Mouse (Mus musculus): Measurements from ENCODE around the gene Map1lc3b. TPM values are rescaled to one million over a fixed set of nuclear protein-coding genes. Genes with fewer than 3 reads are reported as not detected.

Gene Map1lc3b
- polyA plus RNA-seq, 1 experiment, result 101 TPM

GRCm38 (mm10) chr8:121573275-121573674, 16.9 kb upstream of the Map1lc3b start:
- Histone ChIP-seq H3ac (ENCODE audit: control insufficient read depth, insufficient read length, low read depth) (no peak overlapping the region), H3K4me3 (ENCODE audit: insufficient read depth, poor library complexity, severe bottlenecking) (no peak overlapping the region), H3K79me3 (ENCODE audit: low read depth) (peaks cover 25% of the 10 kb centered on the region), H3K36me3 (ENCODE audit: control insufficient read depth, insufficient read depth) (no peaks in the 10 kb centered on the region), H3K27me3 (ENCODE audit: control insufficient read depth, insufficient read depth, insufficient read length) (no peaks in the 10 kb centered on the region), H3K79me2 (ENCODE audit: control insufficient read depth, insufficient read depth) (peaks cover 58% of the 10 kb centered on the region)
- TF ChIP-seq MAX (IDR thresholded peaks at IDR 0.05) (peak; percentile 94), USF1 (IDR thresholded peaks at IDR 0.05; ENCODE audit: low read depth) (no peak), FOSL1 (IDR thresholded peaks at IDR 0.05; ENCODE audit: insufficient read depth, low read length, poor library complexity, severe bottlenecking) (no peak)

- H3K79me3 ChIP-seq (ENCODE audit: low read depth), result peaks cover 25% of the 10 kb centered on the region
- H3K27me3 ChIP-seq (ENCODE audit: control insufficient read depth, insufficient read depth, insufficient read length), result no peaks in the 10 kb centered on the region
- H3ac ChIP-seq (ENCODE audit: control insufficient read depth, insufficient read length, low read depth), result no peak overlapping the region
- peaks cover 57% of the 10 kb centered on the region for H3K79me2 ChIP-seq (ENCODE audit: control insufficient read depth, insufficient read depth)
- no peaks in the 10 kb centered on the region for H3K36me3 ChIP-seq (ENCODE audit: control insufficient read depth, insufficient read depth)
- TF ChIP-seq USF1 (IDR thresholded peaks at IDR 0.05; ENCODE audit: low read depth) (no peak), MAX (IDR thresholded peaks at IDR 0.05) (peak; percentile 9)
- no peak overlapping the region for H3K4me3 ChIP-seq (ENCODE audit: insufficient read depth, poor library complexity, severe bottlenecking)
Observed at GRCm38 (mm10) chr8:121575661-121576060, 14.5 kb upstream of the Map1lc3b start.

- Histone ChIP-seq H3K79me3 (ENCODE audit: low read depth) (peaks cover 18% of the 10 kb centered on the region), H3ac (ENCODE audit: control insufficient read depth, insufficient read length, low read depth) (peak overlapping the region; percentile 97), H3K36me3 (ENCODE audit: control insufficient read depth, insufficient read depth) (no peaks in the 10 kb centered on the region), H3K4me3 (ENCODE audit: insufficient read depth, poor library complexity, severe bottlenecking) (peak overlapping the region; percentile 65), H3K27me3 (ENCODE audit: control insufficient read depth, insufficient read depth, insufficient read length) (no peaks in the 10 kb centered on the region), H3K79me2 (ENCODE audit: control insufficient read depth, insufficient read depth) (peaks cover 46% of the 10 kb centered on the region)
- TF ChIP-seq MAX (IDR thresholded peaks at IDR 0.05), result no peak
- TF ChIP-seq USF1 (IDR thresholded peaks at IDR 0.05; ENCODE audit: low read depth), result no peak
- no peak for TF ChIP-seq MYOD1 (IDR thresholded peaks at IDR 0.05; ENCODE audit: control insufficient read depth, insufficient read length, low read depth)
- no peak for TF ChIP-seq FOSL1 (IDR thresholded peaks at IDR 0.05; ENCODE audit: insufficient read depth, low read length, poor library complexity, severe bottlenecking)
- no peak for TF ChIP-seq MYOG (IDR thresholded peaks at IDR 0.05; ENCODE audit: control insufficient read depth, extremely low read depth, insufficient read length)
- no peak for TF ChIP-seq CEBPB (IDR thresholded peaks at IDR 0.05; ENCODE audit: low read depth)
Observed at GRCm38 (mm10) chr8:121577751-121578675, 12.1 kb upstream of the Map1lc3b start.

GRCm38 (mm10) chr8:121578676-121579451, 11.3 kb upstream of the Map1lc3b start, which contains the start of gene Fbxo31:
TSS of gene Fbxo31 (minus strand) at chr8:121578806.
- Histone ChIP-seq H3ac (ENCODE audit: control insufficient read depth, insufficient read length, low read depth) (peak within 1 kb of the TSS; percentile 97), H3K27me3 (ENCODE audit: control insufficient read depth, insufficient read depth, insufficient read length) (no peaks in the 10 kb centered on the region), H3K4me3 (ENCODE audit: insufficient read depth, poor library complexity, severe bottlenecking) (peak within 1 kb of the TSS; percentile 65), H3K79me3 (ENCODE audit: low read depth) (peaks cover 15% of the 10 kb centered on the region), H3K36me3 (ENCODE audit: control insufficient read depth, insufficient read depth) (no peaks in the 10 kb centered on the region), H3K79me2 (ENCODE audit: control insufficient read depth, insufficient read depth) (peaks cover 41% of the 10 kb centered on the region)
- TF ChIP-seq USF1 (IDR thresholded peaks at IDR 0.05; ENCODE audit: low read depth) (no peak), MAX (IDR thresholded peaks at IDR 0.05) (peak; percentile 50)

- Histone ChIP-seq H3ac (ENCODE audit: control insufficient read depth, insufficient read length, low read depth) (no peak overlapping the region), H3K79me3 (ENCODE audit: low read depth) (peaks cover 12% of the 10 kb centered on the region), H3K27me3 (ENCODE audit: control insufficient read depth, insufficient read depth, insufficient read length) (no peaks in the 10 kb centered on the region), H3K4me3 (ENCODE audit: insufficient read depth, poor library complexity, severe bottlenecking) (no peak overlapping the region), H3K79me2 (ENCODE audit: control insufficient read depth, insufficient read depth) (peaks cover 25% of the 10 kb centered on the region), H3K36me3 (ENCODE audit: control insufficient read depth, insufficient read depth) (no peaks in the 10 kb centered on the region)
- no peak for TF ChIP-seq MYOG (IDR thresholded peaks at IDR 0.05; ENCODE audit: control insufficient read depth, extremely low read depth, insufficient read length)
- TF ChIP-seq CEBPB (IDR thresholded peaks at IDR 0.05; ENCODE audit: low read depth), result no peak
- no peak for TF ChIP-seq MYOD1 (IDR thresholded peaks at IDR 0.05; ENCODE audit: control insufficient read depth, insufficient read length, low read depth)
- TF ChIP-seq MAX (IDR thresholded peaks at IDR 0.05), result no peak
- no peak for TF ChIP-seq USF1 (IDR thresholded peaks at IDR 0.05; ENCODE audit: low read depth)
- no peak for TF ChIP-seq CTCF (IDR thresholded peaks at IDR 0.05; ENCODE audit: control insufficient read depth, insufficient read depth, insufficient read length)
- no peak for TF ChIP-seq FOSL1 (IDR thresholded peaks at IDR 0.05; ENCODE audit: insufficient read depth, low read length, poor library complexity, severe bottlenecking)
Observed at GRCm38 (mm10) chr8:121580465-121580864, 9.7 kb upstream of the Map1lc3b start.

- no peaks in the 10 kb centered on the region for H3K79me3 ChIP-seq (ENCODE audit: low read depth)
- no peak overlapping the region for H3K4me3 ChIP-seq (ENCODE audit: insufficient read depth, poor library complexity, severe bottlenecking)
- no peak overlapping the region for H3ac ChIP-seq (ENCODE audit: control insufficient read depth, insufficient read length, low read depth)
- H3K36me3 ChIP-seq (ENCODE audit: control insufficient read depth, insufficient read depth), result no peaks in the 10 kb centered on the region
- TF ChIP-seq CTCF (IDR thresholded peaks at IDR 0.05; ENCODE audit: control insufficient read depth, insufficient read depth, insufficient read length) (no peak), MYOG (IDR thresholded peaks at IDR 0.05; ENCODE audit: control insufficient read depth, extremely low read depth, insufficient read length) (no peak), CEBPB (IDR thresholded peaks at IDR 0.05; ENCODE audit: low read depth) (peak; percentile 87), USF1 (IDR thresholded peaks at IDR 0.05; ENCODE audit: low read depth) (no peak)
- no peaks in the 10 kb centered on the region for H3K27me3 ChIP-seq (ENCODE audit: control insufficient read depth, insufficient read depth, insufficient read length)
- no peaks in the 10 kb centered on the region for H3K79me2 ChIP-seq (ENCODE audit: control insufficient read depth, insufficient read depth)
Observed at GRCm38 (mm10) chr8:121583653-121584052, 6.5 kb upstream of the Map1lc3b start.

Data from C2C12 (cell line).